Mouse (Mus musculus) adrenal gland, postnatal 0 days (tissue): ENCODE results near the gene Agk. TPM values are rescaled to one million over a fixed set of nuclear protein-coding genes. Genes with fewer than 3 reads are reported as not detected.

Experiments
- polyA plus RNA-seq: library from polyadenylated mRNA; unstranded; fragments of >200 nt; fragmentation: Nextera tagmentation; extraction: Ambion mirVana; gene quantifications from 2 replicates; pipeline ENCODE4 v1.2.1, GENCODE M21; 2015

Agk gene
- 22.4 and 32.5 TPM in 2 replicates for polyA plus RNA-seq

GRCm38 (mm10) chr6:40324897-40325841, at the start of gene Agk:
Gene Agk (plus strand): TSS chr6:40325172.

GRCm38 (mm10) chr6:40436047-40436483, 111.1 kb downstream of the Agk start, which contains the start of gene E330009J07Rik:
Gene E330009J07Rik (minus strand): TSS chr6:40436135.

GRCm38 (mm10) chr6:40438936-40439335, 114.0 kb downstream of the Agk start, which contains the start of gene Wee2:
Gene Wee2 (plus strand): TSS chr6:40439088.

Other genes with a start within 250 kb of the Agk start
- gene E330009J07Rik, start 111.0 kb downstream of the Agk start, polyA plus RNA-seq: 4.5 and 7.0 TPM in 2 replicates
- gene Wee2, start 113.9 kb downstream of the Agk start, polyA plus RNA-seq: not detected in 2 replicates
- 191 and 199 TPM in 2 replicates for gene Ssbp1, start 146.2 kb downstream of the Agk start, polyA plus RNA-seq
- not detected in 2 replicates for gene Tas2r137, start 166.1 kb downstream of the Agk start, polyA plus RNA-seq
- gene Tas2r108, start 168.4 kb downstream of the Agk start, polyA plus RNA-seq: not detected in 2 replicates
- gene Prss37, start 194.3 kb downstream of the Agk start, polyA plus RNA-seq: not detected in 2 replicates
- not detected in 2 replicates for gene Olfr461, start 229.9 kb downstream of the Agk start, polyA plus RNA-seq
- not detected in 2 replicates for gene Olfr460, start 244.3 kb downstream of the Agk start, polyA plus RNA-seq